ENCODE assay signal across 8 mouse cellular contexts in genomic region chr15:81858138-81858516, GRCm38 (mm10). TPM values are rescaled to one million over a fixed set of nuclear protein-coding genes. Genes with fewer than 3 reads are reported as not detected.
DNase-seq lines count a peak whose midpoint lies in the region; ATAC-seq and TF ChIP-seq lines count a peak whose summit lies in the region.

No protein-coding gene starts in this region.

- peak overlapping the region; percentile 97 for H3K4me2 ChIP-seq in hindbrain, embryonic 12.5 days (replicated peaks)
- H3K4me2 ChIP-seq in lung, postnatal 0 days (replicated peaks; ENCODE audit: low read depth, low read length), result peak overlapping the region; percentile 87

- H3K36me3 ChIP-seq in hindbrain, embryonic 12.5 days, result no peaks in the 10 kb centered on the region
- H3K36me3 ChIP-seq in lung, postnatal 0 days (ENCODE audit: insufficient read depth, low read length), result no peaks in the 10 kb centered on the region

- H3K4me3 ChIP-seq in hindbrain, embryonic 12.5 days, result peak overlapping the region; percentile 87
- H3K4me3 ChIP-seq in lung, postnatal 0 days (ENCODE audit: low read depth, low read length), result peak overlapping the region; percentile 94

- peak; percentile 90 for TF ChIP-seq EP300 in lung, postnatal 0 days (IDR thresholded peaks at IDR 0.05)

- peak overlapping the region; percentile 86 for H3K9ac ChIP-seq in hindbrain, embryonic 12.5 days
- H3K9ac ChIP-seq in lung, postnatal 0 days (replicated peaks; ENCODE audit: low read depth), result peak overlapping the region; percentile 85

- no peaks in the 10 kb centered on the region for H3K9me3 ChIP-seq in hindbrain, embryonic 12.5 days (replicated peaks)
- no peaks in the 10 kb centered on the region for H3K9me3 ChIP-seq in lung, postnatal 0 days (ENCODE audit: low read length)

- peaks cover 18% of the 10 kb centered on the region for H3K4me1 ChIP-seq in hindbrain, embryonic 12.5 days
- H3K4me1 ChIP-seq in lung, postnatal 0 days (ENCODE audit: insufficient read depth, low read depth, low read length), result peaks cover 6% of the 10 kb centered on the region; the same call in 1 of the 2 replicates

- ATAC-seq in hindbrain, embryonic 12.5 days (ENCODE audit: low FRiP score), result peak; percentile 32
- peak; percentile 23 for ATAC-seq in lung, postnatal 0 days

- no peaks in the 10 kb centered on the region for H3K27me3 ChIP-seq in hindbrain, embryonic 12.5 days
- no peaks in the 10 kb centered on the region for H3K27me3 ChIP-seq in lung, postnatal 0 days (replicated peaks; ENCODE audit: insufficient read depth, low read length)

- under 1% methylated on average over 23 of the region's 23 CpGs for WGBS in hindbrain, embryonic 12.5 days
- 0% methylated on average over 23 of the region's 23 CpGs for WGBS in lung, postnatal 0 days

- H3K27ac ChIP-seq in hindbrain, embryonic 12.5 days, result peak overlapping the region; percentile 91
- peak overlapping the region; percentile 98 for H3K27ac ChIP-seq in lung, postnatal 0 days (ENCODE audit: low read length)

- TF ChIP-seq CTCF in lung, postnatal 0 days (IDR thresholded peaks at IDR 0.05), result peak; percentile 15; the same call in 1 of the 2 replicates

- DNase-seq in Muller cell, postnatal 12 days (ENCODE audit: inconsistent ontology term), result peak; percentile 96
- DNase-seq in cerebellum, adult 9-11 months, result peak; percentile 94
- DNase-seq in frontal cortex, postnatal 10 days (ENCODE audit: low spot score in 2 of 2), result peak; percentile 84 to 92
- DNase-seq in layer of hippocampus, postnatal 10 days (ENCODE audit: low spot score in 2 of 2), result peak; percentile 94 to 96
- peak; percentile 94 for DNase-seq in lung, postnatal 0 days (ENCODE audit: low spot score)
- peak; percentile 91 for DNase-seq in ovary, postnatal 10 days (ENCODE audit: low spot score)
- DNase-seq in thymus, postnatal 0 days (ENCODE audit: low spot score), result peak; percentile 92

RNA-seq across cellular contexts. Expression of gene Tob2, which starts 0.5 kb away (rescaled TPM):
- 20.4 and 21.2 TPM in 2 replicates for polyA plus RNA-seq in hindbrain, embryonic 12.5 days (2016; fragmentation: Nextera tagmentation; extraction: Ambion mirVana)
- total RNA-seq in layer of hippocampus, postnatal 10 days (2021), result 10 to 100 TPM; 25.2 to 31.9 TPM
- polyA plus RNA-seq in lung, postnatal 0 days (2015; fragmentation: Nextera tagmentation; extraction: Ambion mirVana), result 24.8 and 30.0 TPM in 2 replicates
- 28.8 TPM in 2 replicates for polyA plus RNA-seq in thymus, postnatal 0 days (2015; fragmentation: Nextera tagmentation; extraction: Ambion mirVana)

RNA-seq across cellular contexts. Expression of gene Phf5a, which starts 13.6 kb away (rescaled TPM):
- polyA plus RNA-seq in hindbrain, embryonic 12.5 days (2016; fragmentation: Nextera tagmentation; extraction: Ambion mirVana), result 102 and 115 TPM in 2 replicates
- 10 to 100 TPM; 44.9 to 49.2 TPM for total RNA-seq in layer of hippocampus, postnatal 10 days (2021)
- 80.3 and 88.8 TPM in 2 replicates for polyA plus RNA-seq in lung, postnatal 0 days (2015; fragmentation: Nextera tagmentation; extraction: Ambion mirVana)
- polyA plus RNA-seq in thymus, postnatal 0 days (2015; fragmentation: Nextera tagmentation; extraction: Ambion mirVana), result 154 and 161 TPM in 2 replicates

RNA-seq across cellular contexts. Expression of gene Aco2, which starts 14.0 kb away (rescaled TPM):
- 193 TPM in 2 replicates for polyA plus RNA-seq in hindbrain, embryonic 12.5 days (2016; fragmentation: Nextera tagmentation; extraction: Ambion mirVana)
- 100 to 1,000 TPM; 396 to 417 TPM for total RNA-seq in layer of hippocampus, postnatal 10 days (2021)
- 89.2 and 90.8 TPM in 2 replicates for polyA plus RNA-seq in lung, postnatal 0 days (2015; fragmentation: Nextera tagmentation; extraction: Ambion mirVana)
- 126 and 136 TPM in 2 replicates for polyA plus RNA-seq in thymus, postnatal 0 days (2015; fragmentation: Nextera tagmentation; extraction: Ambion mirVana)

RNA-seq across cellular contexts. Expression of gene Tef, which starts 55.9 kb away (rescaled TPM):
- polyA plus RNA-seq in hindbrain, embryonic 12.5 days (2016; fragmentation: Nextera tagmentation; extraction: Ambion mirVana), result 30.0 and 31.9 TPM in 2 replicates
- total RNA-seq in layer of hippocampus, postnatal 10 days (2021), result 100 to 1,000 TPM; 125 to 148 TPM
- polyA plus RNA-seq in lung, postnatal 0 days (2015; fragmentation: Nextera tagmentation; extraction: Ambion mirVana), result 38.6 and 44.0 TPM in 2 replicates
- polyA plus RNA-seq in thymus, postnatal 0 days (2015; fragmentation: Nextera tagmentation; extraction: Ambion mirVana), result 12.3 and 14.8 TPM in 2 replicates

Comparison
In these comparisons a context has a peak if more than half of its experiments do, and no peak if none do; other contexts are left out.
1. Peak in every context shown above with its lines: DNase-seq, ATAC-seq, H3K4me3 ChIP-seq and H3K27ac ChIP-seq.